Mouse (Mus musculus): ENCODE data around the gene Chil3. TPM values are rescaled to one million over a fixed set of nuclear protein-coding genes. Genes with fewer than 3 reads are reported as not detected.
"Not testable (repeated sequence)": the region's sequence is repeated elsewhere in the genome, so short reads cannot be mapped to it uniquely, and the experiment has no call there.

Chil3 gene
- total RNA-seq (2018; cell fraction: chromatin; rRNA removed) = 1 to 10 TPM in 5 of 26 experiments, under 1 TPM in 1, not detected in 20; 0.55 to 1.6 (median 1.3) TPM
- 10 to 100 TPM in 17 of 26 experiments, 1 to 10 TPM in 9; 3.8 to 19.7 (median 12.1) TPM for total RNA-seq (2018; cell fraction: cytosol; rRNA removed)
- 10 to 100 TPM in 9 of 26 experiments, 1 to 10 TPM in 17; 2.1 to 14.2 (median 9.4) TPM for total RNA-seq (2018; cell fraction: nucleus; rRNA removed)
- 18.5 to 22.7 TPM (median 21.0 TPM) in 3 replicates for polyA plus RNA-seq (2018)

DNA sequence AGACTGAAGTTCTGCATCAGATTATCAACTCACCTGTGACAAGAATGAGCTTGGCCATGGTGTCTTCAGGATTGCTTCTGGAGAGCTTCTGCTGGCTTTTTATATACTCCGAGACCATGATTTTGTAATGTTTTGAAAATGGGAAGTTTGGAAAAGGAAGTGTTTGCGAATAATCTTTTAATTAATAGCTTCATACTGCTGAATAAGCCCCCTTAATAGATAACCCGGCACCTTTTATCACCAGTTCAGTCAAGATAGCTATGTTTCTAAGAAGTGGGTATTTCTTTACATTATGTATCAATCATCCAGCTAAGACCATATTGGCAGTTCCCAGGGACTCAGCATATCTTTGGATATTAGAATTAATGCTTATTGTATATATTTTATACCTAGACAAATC lies at the start of gene Chil3:
TSS of gene Chil3 (minus strand) at position 101 of the 400 bp plus-strand sequence.
- H3K36me3 ChIP-seq (ENCODE audit: inconsistent target) = no peaks in the 10 kb centered on the region
- no peak within 1 kb of the TSS for H3K27ac ChIP-seq
- H3K79me2 ChIP-seq (ENCODE audit: inconsistent target) = no peaks in the 10 kb centered on the region
- no peak within 1 kb of the TSS for H3K4me3 ChIP-seq (ENCODE audit: inconsistent target)
- 50% methylated on average over 3 of the region's 3 CpGs for WGBS (ENCODE audit: missing documents)

DNA sequence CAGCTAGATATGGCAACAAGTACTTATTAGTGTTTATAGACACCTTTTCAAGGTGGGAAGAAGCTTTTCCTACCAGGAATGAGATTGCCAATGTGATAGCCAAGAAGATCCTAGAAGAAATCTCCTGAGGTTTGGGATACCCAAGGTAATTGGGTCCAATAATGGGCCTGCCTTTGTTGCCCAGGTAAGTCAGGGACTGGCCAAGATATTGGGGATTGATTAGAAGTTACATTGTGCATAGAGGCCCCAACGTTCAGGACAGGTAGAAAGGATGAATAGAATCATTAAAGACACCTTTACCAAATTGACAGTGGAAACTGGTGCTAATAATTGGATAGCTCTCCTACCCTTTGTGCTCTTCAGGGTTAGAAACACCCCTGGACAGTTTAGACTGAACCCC lies 30.7 kb upstream of the Chil3 start:
- not testable (repeated sequence) for H3K27ac ChIP-seq; H3K79me2 ChIP-seq (ENCODE audit: inconsistent target); H3K4me3 ChIP-seq (ENCODE audit: inconsistent target); H3K36me3 ChIP-seq (ENCODE audit: inconsistent target)
- WGBS (ENCODE audit: missing documents) = 63% methylated on average over 1 of the region's 1 CpGs

DNA sequence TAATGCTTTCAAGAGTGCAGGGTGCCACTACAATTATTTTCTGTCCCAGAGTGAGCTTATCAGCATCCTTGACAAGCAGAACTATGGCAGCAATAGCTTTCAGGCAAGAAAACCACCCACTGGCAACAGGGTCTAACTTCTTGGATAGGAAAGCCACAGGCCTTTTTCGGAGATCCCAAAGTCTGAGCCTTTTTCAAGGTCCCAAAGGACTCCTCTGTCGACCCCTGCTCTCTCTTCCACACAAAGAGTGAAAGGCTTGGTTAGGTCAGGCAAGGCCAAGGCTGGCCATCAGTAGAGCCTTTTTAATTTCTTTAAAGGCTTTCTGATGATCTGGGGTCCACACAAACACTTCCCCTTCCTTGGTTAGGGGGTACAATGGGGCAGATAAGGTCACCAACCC lies 29.9 kb upstream of the Chil3 start:
- not testable (repeated sequence) for H3K4me3 ChIP-seq (ENCODE audit: inconsistent target); H3K79me2 ChIP-seq (ENCODE audit: inconsistent target); H3K27ac ChIP-seq; H3K36me3 ChIP-seq (ENCODE audit: inconsistent target)
- 72% methylated on average over 2 of the region's 2 CpGs for WGBS (ENCODE audit: missing documents)

DNA sequence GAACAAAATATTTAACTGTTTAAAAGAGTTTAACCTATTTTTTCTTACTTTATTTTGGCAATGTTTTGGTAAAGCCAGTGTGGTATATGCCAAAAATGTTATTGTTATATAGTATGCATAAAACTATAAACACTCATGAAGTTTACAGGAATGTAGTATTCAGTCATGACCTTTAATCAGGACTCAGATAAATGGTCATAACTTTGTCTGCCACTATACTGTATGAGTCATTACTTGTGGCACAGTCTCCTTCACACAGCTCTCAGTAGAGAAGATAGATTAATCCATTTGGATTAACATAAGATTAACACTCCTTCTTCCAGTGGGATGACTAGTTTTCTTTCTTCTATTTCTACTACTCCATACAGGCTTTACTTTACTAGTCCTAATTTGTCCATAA lies 28.9 kb upstream of the Chil3 start:
- H3K27ac ChIP-seq = no peak overlapping the region
- H3K36me3 ChIP-seq (ENCODE audit: inconsistent target) = no peaks in the 10 kb centered on the region
- H3K4me3 ChIP-seq (ENCODE audit: inconsistent target) = no peak overlapping the region
- H3K79me2 ChIP-seq (ENCODE audit: inconsistent target) = no peaks in the 10 kb centered on the region

DNA sequence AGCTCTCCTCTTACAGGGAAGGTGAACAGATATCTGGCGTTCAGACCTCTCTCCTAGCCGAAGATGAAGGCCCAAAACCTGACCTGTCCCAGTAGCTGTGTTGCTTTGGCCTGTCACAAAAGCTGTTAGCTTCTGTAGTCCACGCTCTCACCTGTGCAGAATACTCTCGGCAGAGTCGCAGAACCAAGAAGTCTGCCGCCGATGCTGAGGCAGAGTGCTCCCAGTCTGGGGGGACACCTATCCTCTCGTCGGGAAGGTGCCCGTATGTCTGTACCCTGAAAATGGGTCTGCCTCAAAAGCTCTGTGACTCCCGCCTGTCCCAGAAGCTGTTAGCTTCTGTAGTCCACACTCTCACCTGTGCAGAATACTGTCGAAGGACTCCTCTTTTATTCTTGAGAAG lies 28.1 kb upstream of the Chil3 start:
- no peak overlapping the region for H3K4me3 ChIP-seq (ENCODE audit: inconsistent target)
- 96% methylated on average over 12 of the region's 12 CpGs for WGBS (ENCODE audit: missing documents)
- H3K36me3 ChIP-seq (ENCODE audit: inconsistent target) = no peaks in the 10 kb centered on the region
- H3K27ac ChIP-seq = no peak overlapping the region
- H3K79me2 ChIP-seq (ENCODE audit: inconsistent target) = no peaks in the 10 kb centered on the region

DNA sequence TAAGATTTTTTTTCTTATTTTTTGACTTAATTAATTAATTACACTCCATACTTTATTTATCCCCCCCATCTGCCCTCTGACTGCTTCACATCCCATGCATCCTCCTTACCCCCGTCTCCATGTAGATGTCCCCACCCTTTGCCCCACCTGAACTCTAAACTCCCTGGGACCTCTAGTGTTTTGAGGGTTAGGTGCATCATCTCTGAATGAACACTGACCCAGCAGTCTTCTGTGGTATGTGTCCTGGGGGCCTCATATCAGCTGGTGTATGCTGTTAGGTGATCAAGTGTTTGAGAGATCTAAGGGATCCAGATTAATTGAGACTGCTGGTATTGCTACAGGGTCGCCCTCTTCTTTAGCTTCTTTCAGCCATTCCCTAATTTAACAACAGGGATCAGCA lies 20.6 kb upstream of the Chil3 start:
- no peak overlapping the region for H3K4me3 ChIP-seq (ENCODE audit: inconsistent target)
- no peaks in the 10 kb centered on the region for H3K36me3 ChIP-seq (ENCODE audit: inconsistent target)
- no peaks in the 10 kb centered on the region for H3K79me2 ChIP-seq (ENCODE audit: inconsistent target)
- no peak overlapping the region for H3K27ac ChIP-seq
- 83% methylated on average over 2 of the region's 2 CpGs for WGBS (ENCODE audit: missing documents)

DNA sequence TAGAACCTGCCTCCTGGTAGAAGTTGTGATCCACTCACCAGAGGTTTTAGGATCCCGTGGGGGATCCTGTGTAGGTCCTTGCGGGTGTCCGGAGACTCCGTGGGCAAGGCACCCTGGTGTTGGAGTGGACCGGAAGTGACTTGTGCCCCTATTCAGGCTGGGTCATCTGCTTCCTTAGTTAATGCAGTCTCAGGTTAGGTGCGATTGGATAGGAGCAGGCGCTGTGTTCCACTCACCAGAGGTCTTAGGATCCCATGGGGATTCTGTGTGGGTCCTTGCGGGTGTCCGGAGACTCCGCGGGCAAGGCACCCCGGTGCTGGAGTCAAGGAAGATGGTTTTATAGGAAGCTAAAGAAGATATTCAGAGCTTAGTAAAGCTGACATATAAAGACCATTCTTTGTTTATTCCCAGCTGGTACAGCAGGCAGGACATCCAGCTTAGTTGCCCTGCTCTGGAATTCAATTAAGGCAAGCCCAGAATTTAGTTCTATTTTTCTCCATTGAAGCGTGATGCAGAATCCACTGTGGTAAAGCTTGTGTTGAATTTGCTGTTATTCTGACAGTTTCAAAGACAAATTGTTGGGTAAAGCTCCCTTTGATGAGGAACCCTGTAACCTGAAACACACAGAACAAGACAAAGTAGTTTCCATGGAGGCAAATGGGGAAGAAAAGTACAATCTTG lies 10.3 kb upstream of the Chil3 start:
- Histone ChIP-seq H3K4me3 (ENCODE audit: inconsistent target) (no peak overlapping the region), H3K79me2 (ENCODE audit: inconsistent target) (no peaks in the 10 kb centered on the region), H3K36me3 (ENCODE audit: inconsistent target) (no peaks in the 10 kb centered on the region), H3K27ac (no peak overlapping the region)
- 88% methylated on average over 13 of the region's 13 CpGs for WGBS (ENCODE audit: missing documents)

DNA sequence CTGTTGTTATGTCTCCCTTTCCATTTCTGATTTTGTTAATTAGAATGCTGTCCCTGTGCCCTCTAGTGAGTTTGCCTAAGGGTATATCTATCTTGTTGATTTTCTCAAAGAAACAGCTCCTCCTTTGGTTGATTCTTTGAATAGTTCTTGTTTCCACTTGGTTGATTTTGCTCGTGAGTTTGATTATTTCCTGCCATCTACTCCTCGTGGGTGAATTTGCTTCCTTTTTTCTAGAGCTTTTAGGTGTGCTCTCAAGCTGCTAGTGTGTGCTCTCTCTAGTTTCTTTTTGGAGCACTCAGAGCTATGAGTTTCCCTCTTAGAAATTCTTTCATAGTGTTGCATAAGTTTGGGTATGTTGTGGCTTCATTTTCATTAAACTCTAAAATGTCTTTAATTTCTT lies 7.6 kb upstream of the Chil3 start:
- WGBS (ENCODE audit: missing documents) = 3% methylated on average over 2 of the region's 2 CpGs
- not testable (repeated sequence) for H3K27ac ChIP-seq; H3K79me2 ChIP-seq (ENCODE audit: inconsistent target); H3K4me3 ChIP-seq (ENCODE audit: inconsistent target); H3K36me3 ChIP-seq (ENCODE audit: inconsistent target)

DNA sequence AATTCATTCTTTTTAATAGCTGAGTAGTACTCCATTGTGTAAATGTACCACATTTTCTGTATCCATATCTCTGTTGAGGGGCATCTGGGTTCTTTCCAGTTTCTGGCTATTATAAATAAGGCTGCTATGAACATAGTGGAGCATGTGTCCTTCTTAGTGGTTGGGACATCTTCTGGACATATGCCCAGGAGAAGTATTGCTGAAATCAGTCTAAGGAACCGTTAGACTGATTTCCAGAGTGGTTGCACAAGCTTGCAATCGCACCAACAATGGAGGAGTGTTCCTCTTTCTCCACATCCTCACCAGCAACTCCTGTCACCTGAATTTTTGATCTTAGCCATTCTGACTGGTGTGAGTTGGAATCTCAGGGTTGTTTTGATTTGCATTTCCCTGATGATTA lies 5.1 kb upstream of the Chil3 start:
- not testable (repeated sequence) for H3K27ac ChIP-seq; H3K79me2 ChIP-seq (ENCODE audit: inconsistent target); H3K4me3 ChIP-seq (ENCODE audit: inconsistent target); H3K36me3 ChIP-seq (ENCODE audit: inconsistent target)
- WGBS (ENCODE audit: missing documents) = 21% methylated on average over 2 of the region's 2 CpGs

DNA sequence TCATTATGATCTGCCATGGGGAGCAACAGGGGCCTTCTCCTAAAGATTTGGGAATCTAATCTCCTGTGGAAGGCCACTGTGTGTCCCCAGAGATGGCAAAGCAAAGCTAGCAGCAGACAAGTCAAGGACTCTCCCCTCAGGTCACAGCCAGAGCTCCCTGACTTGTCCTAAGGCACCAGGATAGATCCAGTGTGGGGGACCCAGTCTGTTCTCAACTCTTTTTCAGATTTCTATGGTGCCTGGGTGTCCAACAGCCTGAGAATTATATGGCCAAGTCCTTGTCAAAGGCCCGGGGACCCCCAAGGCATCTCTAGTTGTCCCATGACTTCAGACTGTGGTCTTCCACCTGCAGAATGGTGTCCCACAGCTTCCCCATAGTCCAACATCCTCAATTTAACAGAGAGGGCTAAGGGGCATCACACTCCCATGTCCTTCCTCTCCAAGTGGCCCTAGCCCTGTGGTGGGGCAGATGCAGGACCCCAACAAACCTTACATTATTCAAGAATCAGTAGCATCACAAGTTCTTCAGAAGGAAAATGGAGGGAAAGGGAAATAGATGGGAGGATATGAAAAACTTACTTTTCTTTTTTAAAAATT lies 3.9 kb upstream of the Chil3 start:
- no peak overlapping the region for H3K4me3 ChIP-seq (ENCODE audit: inconsistent target)
- WGBS (ENCODE audit: missing documents) = 69% methylated on average over 1 of the region's 1 CpGs
- H3K36me3 ChIP-seq (ENCODE audit: inconsistent target) = no peaks in the 10 kb centered on the region
- H3K27ac ChIP-seq = no peak overlapping the region
- no peaks in the 10 kb centered on the region for H3K79me2 ChIP-seq (ENCODE audit: inconsistent target)

DNA sequence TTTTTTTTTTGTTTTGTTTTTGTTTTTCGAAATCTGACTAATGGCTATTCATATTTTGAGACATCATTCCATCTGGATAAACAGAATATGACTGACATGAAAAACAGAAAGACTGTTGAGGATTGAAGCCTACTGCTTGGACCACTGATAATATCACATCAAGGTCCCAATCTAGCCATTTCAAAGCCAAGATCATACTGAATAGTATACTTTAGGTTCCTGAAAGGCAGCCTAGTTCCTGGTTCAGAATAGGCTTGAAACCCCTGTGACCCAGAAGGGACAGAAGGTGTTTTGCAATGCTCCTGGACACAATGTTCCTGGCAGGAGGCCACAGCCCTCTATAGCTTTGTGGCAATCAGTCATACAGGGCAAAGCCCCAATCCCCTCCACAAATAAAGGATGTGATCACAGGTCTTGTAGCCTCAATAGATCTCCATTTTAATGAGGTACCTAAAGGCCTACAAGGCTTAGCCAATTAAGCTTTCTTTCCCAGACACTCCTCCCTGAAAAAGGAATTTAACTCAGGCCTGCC lies 3.2 kb upstream of the Chil3 start:
- H3K27ac ChIP-seq = no peak overlapping the region
- H3K79me2 ChIP-seq (ENCODE audit: inconsistent target) = no peaks in the 10 kb centered on the region
- no peaks in the 10 kb centered on the region for H3K36me3 ChIP-seq (ENCODE audit: inconsistent target)
- no peak overlapping the region for H3K4me3 ChIP-seq (ENCODE audit: inconsistent target)
- WGBS (ENCODE audit: missing documents) = 58% methylated on average over 1 of the region's 1 CpGs

DNA sequence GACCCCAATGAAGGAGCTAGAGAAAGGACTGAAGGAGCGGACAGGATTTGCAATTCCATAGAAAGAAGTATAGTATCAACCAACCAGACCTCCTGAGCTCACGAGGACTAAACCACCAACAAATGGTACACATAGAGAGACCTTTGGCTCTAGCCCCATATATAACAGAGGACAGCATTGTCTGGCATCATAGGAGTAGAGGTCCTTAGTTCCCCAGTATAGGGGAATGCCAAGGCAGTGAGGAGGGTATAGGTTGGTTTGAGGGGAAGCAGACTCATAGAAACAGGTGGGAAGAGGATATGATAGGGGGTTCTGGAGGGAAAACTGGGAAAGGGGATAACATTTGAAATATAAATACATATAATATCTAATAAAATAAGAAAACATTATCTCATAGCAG lies 13.0 kb downstream of the Chil3 start:
- H3K79me2 ChIP-seq (ENCODE audit: inconsistent target) = no peaks in the 10 kb centered on the region
- 81% methylated on average over 2 of the region's 2 CpGs for WGBS (ENCODE audit: missing documents)
- H3K4me3 ChIP-seq (ENCODE audit: inconsistent target) = no peak overlapping the region
- H3K27ac ChIP-seq = no peak overlapping the region
- no peaks in the 10 kb centered on the region for H3K36me3 ChIP-seq (ENCODE audit: inconsistent target)

DNA sequence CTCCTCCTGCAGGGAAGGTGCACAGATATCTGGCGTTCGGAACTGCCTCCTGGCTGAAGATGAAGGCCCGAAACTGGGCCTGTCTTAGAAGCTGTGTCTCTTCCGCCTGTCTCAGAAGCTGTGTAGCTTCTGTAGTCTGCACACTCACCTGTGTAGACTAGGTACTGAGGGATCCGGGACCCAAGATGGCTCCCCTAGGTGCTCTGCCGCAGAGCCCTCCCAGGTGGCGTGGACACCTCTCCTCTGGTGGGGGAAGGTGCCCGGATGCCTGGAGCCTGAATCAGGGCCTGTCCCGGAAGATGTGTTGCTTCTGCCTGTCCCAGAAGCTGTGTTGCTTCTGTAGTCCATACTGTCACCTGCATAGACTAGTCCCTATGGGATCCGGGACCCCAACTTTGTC lies 23.3 kb downstream of the Chil3 start:
- WGBS (ENCODE audit: missing documents) = 96% methylated on average over 10 of the region's 10 CpGs
- Histone ChIP-seq H3K79me2 (ENCODE audit: inconsistent target) (no peaks in the 10 kb centered on the region), H3K27ac (no peak overlapping the region), H3K36me3 (ENCODE audit: inconsistent target) (no peaks in the 10 kb centered on the region), H3K4me3 (ENCODE audit: inconsistent target) (no peak overlapping the region)

DNA sequence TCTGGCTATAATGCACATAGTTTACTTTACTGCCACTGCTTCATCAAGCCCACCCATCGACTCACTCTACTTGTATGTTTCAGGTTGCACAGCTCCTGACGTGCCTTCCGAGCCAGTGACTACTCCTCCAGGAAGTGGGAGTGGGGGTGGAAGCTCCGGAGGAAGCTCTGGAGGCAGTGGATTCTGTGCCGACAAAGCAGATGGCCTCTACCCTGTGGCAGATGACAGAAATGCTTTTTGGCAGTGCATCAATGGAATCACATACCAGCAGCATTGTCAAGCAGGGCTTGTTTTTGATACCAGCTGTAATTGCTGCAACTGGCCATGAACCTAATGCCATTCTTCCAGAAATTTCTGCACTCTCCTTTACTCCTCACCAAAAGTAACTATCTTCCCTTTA lies 35.7 kb downstream of the Chil3 start:
- H3K27ac ChIP-seq = no peak overlapping the region
- 81% methylated on average over 5 of the region's 5 CpGs for WGBS (ENCODE audit: missing documents)
- no peaks in the 10 kb centered on the region for H3K79me2 ChIP-seq (ENCODE audit: inconsistent target)
- no peak overlapping the region for H3K4me3 ChIP-seq (ENCODE audit: inconsistent target)
- no peaks in the 10 kb centered on the region for H3K36me3 ChIP-seq (ENCODE audit: inconsistent target)

DNA sequence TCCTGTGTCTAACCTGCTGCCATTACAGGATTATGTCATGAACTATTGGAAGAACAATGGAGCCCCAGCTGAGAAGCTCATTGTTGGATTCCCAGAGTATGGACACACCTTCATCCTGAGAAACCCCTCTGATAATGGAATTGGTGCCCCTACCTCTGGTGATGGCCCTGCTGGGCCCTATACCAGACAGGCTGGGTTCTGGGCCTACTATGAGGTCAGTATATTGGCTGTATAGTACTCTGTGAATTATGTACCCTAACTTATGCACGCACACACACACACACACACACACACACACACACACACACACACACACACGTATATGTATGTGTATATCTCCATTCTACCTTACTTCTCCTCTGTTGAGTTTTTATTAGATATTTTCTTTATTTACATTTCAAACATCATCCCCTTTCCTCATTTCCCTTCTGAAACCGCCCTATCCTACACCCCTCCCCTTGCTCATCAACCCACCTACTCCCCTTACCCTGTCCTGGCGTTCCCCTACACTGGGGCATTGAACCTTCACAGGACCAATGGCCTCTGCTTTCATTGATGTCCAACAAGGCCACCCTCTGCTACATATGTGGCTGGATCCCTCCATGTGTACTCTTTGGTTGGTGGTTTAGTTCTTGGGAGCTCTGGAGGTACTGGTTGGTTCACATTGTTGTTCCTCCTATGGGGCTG lies 38.4 kb downstream of the Chil3 start:
- Histone ChIP-seq H3K36me3 (ENCODE audit: inconsistent target) (no peaks in the 10 kb centered on the region), H3K4me3 (ENCODE audit: inconsistent target) (no peak overlapping the region), H3K27ac (no peak overlapping the region), H3K79me2 (ENCODE audit: inconsistent target) (no peaks in the 10 kb centered on the region)
- 88% methylated on average over 4 of the region's 4 CpGs for WGBS (ENCODE audit: missing documents)

Measured in macrophage (primary cell).